Mouse (Mus musculus): ENCODE results near the gene Nudt3.
"Not testable (repeated sequence)": the region's sequence is repeated elsewhere in the genome, so short reads cannot be mapped to it uniquely, and the experiment has no call there.

Gene Nudt3

GRCm38 (mm10) chr17:27623360-27624326 is at the start of gene Nudt3:
Gene Nudt3, minus strand, starts transcription at chr17:27623495.
- DNase-seq (ENCODE audit: low read depth, low spot score), result peak; percentile 78

GRCm38 (mm10) chr17:27671720-27672119 is 48.4 kb upstream of the Nudt3 start:
- DNase-seq (ENCODE audit: low read depth, low spot score), result no peak

GRCm38 (mm10) chr17:27658767-27659166 is 35.5 kb upstream of the Nudt3 start:
- no peak for DNase-seq (ENCODE audit: low read depth, low spot score)

GRCm38 (mm10) chr17:27657123-27657522 is 33.8 kb upstream of the Nudt3 start:
- DNase-seq (ENCODE audit: low read depth, low spot score), result no peak

- DNase-seq (ENCODE audit: low read depth, low spot score), result no peak
Observed at GRCm38 (mm10) chr17:27656414-27656813, 33.1 kb upstream of the Nudt3 start.

- no peak for DNase-seq (ENCODE audit: low read depth, low spot score)
Observed at GRCm38 (mm10) chr17:27656011-27656399, 32.7 kb upstream of the Nudt3 start.

GRCm38 (mm10) chr17:27655089-27656010 is 32.1 kb upstream of the Nudt3 start, which contains the start of gene Pacsin1:
Gene Pacsin1, plus strand, starts transcription at chr17:27655509.
- no peak for DNase-seq (ENCODE audit: low read depth, low spot score)

- DNase-seq (ENCODE audit: low read depth, low spot score), result no peak
Observed at GRCm38 (mm10) chr17:27653253-27653959, 30.1 kb upstream of the Nudt3 start.

GRCm38 (mm10) chr17:27652046-27652790 is 28.9 kb upstream of the Nudt3 start:
- no peak for DNase-seq (ENCODE audit: low read depth, low spot score)

GRCm38 (mm10) chr17:27650586-27650985 is 27.3 kb upstream of the Nudt3 start:
- DNase-seq (ENCODE audit: low read depth, low spot score), result no peak

- peak; percentile 44 for DNase-seq (ENCODE audit: low read depth, low spot score)
Observed at GRCm38 (mm10) chr17:27650160-27650559, 26.9 kb upstream of the Nudt3 start.

GRCm38 (mm10) chr17:27645807-27646206 is 22.5 kb upstream of the Nudt3 start:
- no peak for DNase-seq (ENCODE audit: low read depth, low spot score)

- no peak for DNase-seq (ENCODE audit: low read depth, low spot score)
Observed at GRCm38 (mm10) chr17:27644572-27644971, 21.3 kb upstream of the Nudt3 start.

- no peak for DNase-seq (ENCODE audit: low read depth, low spot score)
Observed at GRCm38 (mm10) chr17:27643756-27644155, 20.5 kb upstream of the Nudt3 start.

- DNase-seq (ENCODE audit: low read depth, low spot score), result no peak
Observed at GRCm38 (mm10) chr17:27643101-27643500, 19.8 kb upstream of the Nudt3 start.

GRCm38 (mm10) chr17:27642491-27643062 is 19.3 kb upstream of the Nudt3 start:
- DNase-seq (ENCODE audit: low read depth, low spot score), result no peak

GRCm38 (mm10) chr17:27639851-27640250 is 16.6 kb upstream of the Nudt3 start:
- not testable (repeated sequence) for DNase-seq (ENCODE audit: low read depth, low spot score)

- DNase-seq (ENCODE audit: low read depth, low spot score), result no peak
Observed at GRCm38 (mm10) chr17:27638921-27639332, 15.6 kb upstream of the Nudt3 start.

GRCm38 (mm10) chr17:27637333-27637732 is 14.0 kb upstream of the Nudt3 start:
- DNase-seq (ENCODE audit: low read depth, low spot score), result no peak
